Mouse (Mus musculus) G1E (cell line): ENCODE results near the gene Il6st. TPM values are rescaled to one million over a fixed set of nuclear protein-coding genes. Genes with fewer than 3 reads are reported as not detected.
"Not testable (repeated sequence)": the region's sequence is repeated elsewhere in the genome, so short reads cannot be mapped to it uniquely, and the experiment has no call there.

ENCODE experiments used
- ATAC-seq: 2 replicates; pipeline ENCODE4 v1.8.0; 2016; ENCODE audit warnings: mild to moderate bottlenecking; ENCODE audit not compliant: insufficient number of reproducible peaks, poor library complexity, low FRiP score, severe bottlenecking; ENCODE audit errors: extremely low read depth
- DNase-seq: peaks from one replicate; pipeline ENCODE4 v3.0.0; 2012; ENCODE audit warnings: low spot score
- H3K27me3 ChIP-seq: 2 replicates; pipeline ENCODE4 v1.6.1; 2012; ENCODE audit warnings: mild to moderate bottlenecking, low read length, inconsistent platforms; ENCODE audit not compliant: insufficient read depth
- H3K36me3 ChIP-seq: replicated peaks from 2 replicates; pipeline ENCODE3; 2012; ENCODE audit warnings: mild to moderate bottlenecking, inconsistent platforms
- H3K4me1 ChIP-seq: 2 replicates; pipeline ENCODE4 v1.6.1; 2012; ENCODE audit warnings: low read depth, low read length, inconsistent platforms, mixed read lengths; ENCODE audit not compliant: insufficient read depth
- H3K4me3 ChIP-seq: 2 replicates; pipeline ENCODE4 v1.5.1; 2012; ENCODE audit warnings: low read depth, mild to moderate bottlenecking, inconsistent platforms, low read length, moderate library complexity, mixed read lengths
- H3K9me3 ChIP-seq: replicated peaks from 2 replicates; pipeline ENCODE4 v1.6.1; 2012; ENCODE audit warnings: inconsistent platforms
- CTCF ChIP-seq: IDR thresholded peaks from 2 replicates; pipeline ENCODE4 v1.5.1; 2012; ENCODE audit warnings: low read depth, low read length, inconsistent platforms, mixed read lengths
- GATA1 ChIP-seq: IDR thresholded peaks from 2 replicates; pipeline ENCODE4 v1.6.1; 2012; ENCODE audit warnings: borderline replicate concordance, low read length, inconsistent platforms, mixed read lengths
- GATA2 ChIP-seq: IDR thresholded peaks from 2 replicates; pipeline ENCODE4 v1.6.1; 2012; ENCODE audit warnings: low read depth, low read length, inconsistent platforms, borderline replicate concordance
- POLR2AphosphoS5 ChIP-seq: IDR thresholded peaks from 2 replicates; pipeline ENCODE4 v1.6.1; 2012; ENCODE audit warnings: low read depth, low read length, inconsistent platforms; ENCODE audit not compliant: insufficient replicate concordance
- TAL1 ChIP-seq: conservative IDR thresholded peaks from 2 replicates; pipeline ENCODE4 v1.6.1; 2012; ENCODE audit warnings: low read depth, low read length, inconsistent platforms, mixed read lengths
- polyA plus RNA-seq: library from polyadenylated mRNA; stranded (reverse); fragments of >175 nt; gene quantifications from 2 replicates; pipeline ENCODE4 v1.2.3, GENCODE M21; 2012
- total RNA-seq, 2 experiments: library from RNA; stranded (forward) in 1 of 2; stranded (reverse) in 1 of 2; fragments of 200-1000 nt in 1 of 2; fragments of >200 nt in 1 of 2; fragmentation: Nextera tagmentation in 1 of 2; gene quantifications; 2 replicates each; pipeline ENCODE4 v1.2.3; 2014 to 2017

Gene Il6st
- total and polyA plus RNA-seq, 3 experiments: 0.70 to 20.4 (median 5.0) TPM

GRCm38 (mm10) chr13:112424212-112424611, 39.7 kb upstream of the Il6st start:
- no peaks in the 10 kb centered on the region for H3K36me3 ChIP-seq
- TF ChIP-seq CTCF: no peak
- no peak for TF ChIP-seq POLR2AphosphoS5
- H3K4me1 ChIP-seq: peaks cover 5% of the 10 kb centered on the region; the same call in 1 of the 2 replicates
- H3K4me3 ChIP-seq: no peak overlapping the region
- ATAC-seq (no peak), DNase-seq (no peak)
- peaks cover 10% of the 10 kb centered on the region for H3K27me3 ChIP-seq
- H3K9me3 ChIP-seq: no peaks in the 10 kb centered on the region

GRCm38 (mm10) chr13:112424635-112425034, 39.2 kb upstream of the Il6st start:
- no peak for DNase-seq
- no peak overlapping the region for H3K4me3 ChIP-seq
- H3K36me3 ChIP-seq: no peaks in the 10 kb centered on the region
- TF ChIP-seq POLR2AphosphoS5: no peak
- TF ChIP-seq GATA2: no peak
- no peak for TF ChIP-seq TAL1
- TF ChIP-seq CTCF: no peak
- no peak for TF ChIP-seq GATA1
- peaks cover 10% of the 10 kb centered on the region for H3K27me3 ChIP-seq
- no peak for ATAC-seq
- no peaks in the 10 kb centered on the region for H3K9me3 ChIP-seq
- H3K4me1 ChIP-seq: peaks cover 5% of the 10 kb centered on the region; the same call in 1 of the 2 replicates

- Histone ChIP-seq H3K4me3 (no peak overlapping the region), H3K27me3 (peaks cover 7% of the 10 kb centered on the region), H3K36me3 (no peaks in the 10 kb centered on the region), H3K4me1 (peaks cover 5% of the 10 kb centered on the region; the same call in 1 of the 2 replicates), H3K9me3 (no peaks in the 10 kb centered on the region)
- TF ChIP-seq GATA2 (no peak), CTCF (no peak), TAL1 (no peak), GATA1 (no peak)
- ATAC-seq: no peak
- no peak for DNase-seq
Measured at GRCm38 (mm10) chr13:112425181-112425654, 38.7 kb upstream of the Il6st start.

GRCm38 (mm10) chr13:112426265-112427135, 37.4 kb upstream of the Il6st start:
- no peak for ATAC-seq

GRCm38 (mm10) chr13:112427136-112427470, 36.8 kb upstream of the Il6st start:
- ATAC-seq, H3K4me1 ChIP-seq, DNase-seq, H3K9me3 ChIP-seq, H3K4me3 ChIP-seq, H3K36me3 ChIP-seq, H3K27me3 ChIP-seq: not testable (repeated sequence)

More at GRCm38 (mm10) chr13:112426265-112427135, 37.4 kb upstream of the Il6st start:
- no peaks in the 10 kb centered on the region for H3K9me3 ChIP-seq
- H3K27me3 ChIP-seq: peaks cover 7% of the 10 kb centered on the region
- TF ChIP-seq POLR2AphosphoS5: no peak
- no peak for TF ChIP-seq TAL1
- TF ChIP-seq CTCF: no peak
- no peak for TF ChIP-seq GATA2
- TF ChIP-seq GATA1: no peak
- no peak for DNase-seq
- peaks cover 5% of the 10 kb centered on the region; the same call in 1 of the 2 replicates for H3K4me1 ChIP-seq
- no peaks in the 10 kb centered on the region for H3K36me3 ChIP-seq
- no peak overlapping the region for H3K4me3 ChIP-seq

- Histone ChIP-seq H3K4me1 (peaks cover 5% of the 10 kb centered on the region; the same call in 1 of the 2 replicates), H3K9me3 (no peaks in the 10 kb centered on the region), H3K27me3 (0 out of 2 replicates have a peak, but pooled peaks cover 3% of the 10 kb centered on the region), H3K36me3 (no peaks in the 10 kb centered on the region), H3K4me3 (no peak overlapping the region)
- TF ChIP-seq GATA1 (no peak), TAL1 (no peak), CTCF (no peak), POLR2AphosphoS5 (no peak)
- DNase-seq (no peak), ATAC-seq (no peak)
Measured at GRCm38 (mm10) chr13:112427521-112427920, 36.3 kb upstream of the Il6st start.
